Mouse (Mus musculus): ENCODE data around the gene Gatm.

Gatm gene

GRCm38 (mm10) chr2:122605829-122606228, 5.3 kb downstream of the Gatm start:
- no peak for DNase-seq

- no peak for DNase-seq
Measured at GRCm38 (mm10) chr2:122601354-122601753, 9.7 kb downstream of the Gatm start.

- DNase-seq, result no peak
Measured at GRCm38 (mm10) chr2:122599736-122600135, 11.4 kb downstream of the Gatm start.

GRCm38 (mm10) chr2:122595461-122595860, 15.6 kb downstream of the Gatm start:
- no peak for DNase-seq

- DNase-seq, result no peak
Measured at GRCm38 (mm10) chr2:122591213-122591612, 19.9 kb downstream of the Gatm start.

- DNase-seq, result no peak
Measured at GRCm38 (mm10) chr2:122590351-122590750, 20.8 kb downstream of the Gatm start.

GRCm38 (mm10) chr2:122587861-122588519, 23.1 kb downstream of the Gatm start:
- DNase-seq, result no peak

GRCm38 (mm10) chr2:122586258-122586657, 24.8 kb downstream of the Gatm start:
- DNase-seq, result no peak

GRCm38 (mm10) chr2:122582324-122582723, 28.8 kb downstream of the Gatm start:
- no peak for DNase-seq

- DNase-seq, result peak in 1 of 2 experiments; percentile 42
Measured at GRCm38 (mm10) chr2:122581361-122582017, 29.6 kb downstream of the Gatm start.

- DNase-seq, result no peak
Measured at GRCm38 (mm10) chr2:122580426-122580825, 30.7 kb downstream of the Gatm start.

GRCm38 (mm10) chr2:122577316-122577715, 33.8 kb downstream of the Gatm start:
- DNase-seq, result no peak

GRCm38 (mm10) chr2:122576295-122576694, 34.8 kb downstream of the Gatm start:
- peak in 1 of 2 experiments; percentile 22 for DNase-seq

- peak; percentile 49 to 71 for DNase-seq
Measured at GRCm38 (mm10) chr2:122575470-122575869, 35.6 kb downstream of the Gatm start.

GRCm38 (mm10) chr2:122572438-122572837, 38.7 kb downstream of the Gatm start:
- DNase-seq, result no peak

GRCm38 (mm10) chr2:122571326-122571725, 39.8 kb downstream of the Gatm start:
- no peak for DNase-seq

- DNase-seq, result no peak
Measured at GRCm38 (mm10) chr2:122570430-122570829, 40.7 kb downstream of the Gatm start.

- DNase-seq, result peak; percentile 80 to 82
Measured at GRCm38 (mm10) chr2:122569439-122569838, 41.7 kb downstream of the Gatm start.

GRCm38 (mm10) chr2:122562251-122562650, 48.9 kb downstream of the Gatm start:
- no peak for DNase-seq

- no peak for DNase-seq
Measured at GRCm38 (mm10) chr2:122561221-122561620, 49.9 kb downstream of the Gatm start.

- peak; percentile 56 to 61 for DNase-seq
Measured at GRCm38 (mm10) chr2:122558317-122558716, 52.8 kb downstream of the Gatm start.

Data from kidney, postnatal 4 days (tissue).